Mouse (Mus musculus) ES-Bruce4 (cell line): Measurements from ENCODE around the gene Foxf1.

Source experiments
- CTCF ChIP-seq: IDR thresholded peaks from one replicate; pipeline ENCODE4 v1.8.1; 2011; ENCODE audit warnings: low read depth, low read length
- EP300 ChIP-seq: IDR thresholded peaks from 2 replicates; pipeline ENCODE4 v1.6.1; 2011; ENCODE audit warnings: low read depth, low read length; ENCODE audit not compliant: insufficient read depth
- POLR2A ChIP-seq: IDR thresholded peaks from one replicate; pipeline ENCODE4 v1.8.1; 2011; ENCODE audit warnings: low read length; ENCODE audit not compliant: insufficient read depth

- TF ChIP-seq POLR2A (no peak), CTCF (no peak), EP300 (no peak)
These were observed 48.6 kb upstream of the Foxf1 start for GRCm38 (mm10) chr8:121035611-121036010.
